Mouse (Mus musculus): ENCODE measurements around the gene Calm2. TPM values are rescaled to one million over a fixed set of nuclear protein-coding genes. Genes with fewer than 3 reads are reported as not detected.

The Calm2 gene
- polyA plus RNA-seq, 1 experiment, result 271 TPM

DNA sequence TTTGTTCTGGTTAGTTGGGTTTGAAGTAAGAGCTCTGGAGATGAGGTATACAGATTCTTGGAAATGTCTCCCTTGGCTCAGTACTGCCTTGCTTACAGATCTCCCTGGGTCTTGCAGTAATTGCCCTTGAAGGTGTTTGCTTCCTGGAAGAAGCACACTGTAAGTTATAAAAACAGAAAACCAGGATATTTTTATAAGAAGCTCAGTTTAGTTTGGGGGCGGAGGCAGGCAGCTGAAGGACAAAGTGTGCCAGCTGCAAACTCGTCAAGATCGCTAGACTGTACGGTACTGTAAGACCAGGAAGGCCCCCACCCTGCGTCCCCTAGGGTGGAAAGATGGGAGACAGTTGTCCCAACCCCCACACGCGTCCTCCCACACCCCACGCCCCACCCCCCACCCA is 28.6 kb upstream of the Calm2 start:
- Histone ChIP-seq H3K4me2 (ENCODE audit: low read depth) (no peak overlapping the region), H3ac (ENCODE audit: control insufficient read depth, insufficient read length) (no peak overlapping the region), H3K4me3 (no peak overlapping the region), H3K36me3 (ENCODE audit: control insufficient read depth, insufficient read depth) (no peaks in the 10 kb centered on the region), H3K79me2 (ENCODE audit: control insufficient read depth, insufficient read depth) (no peaks in the 10 kb centered on the region), H3K27me3 (ENCODE audit: control insufficient read depth, insufficient read depth, insufficient read length) (no peaks in the 10 kb centered on the region)
- TF ChIP-seq SRF (IDR thresholded peaks at IDR 0.05; ENCODE audit: control insufficient read depth, insufficient read length, low read depth), result no peak
- no peak for TF ChIP-seq USF1 (IDR thresholded peaks at IDR 0.05; ENCODE audit: low read depth)

DNA sequence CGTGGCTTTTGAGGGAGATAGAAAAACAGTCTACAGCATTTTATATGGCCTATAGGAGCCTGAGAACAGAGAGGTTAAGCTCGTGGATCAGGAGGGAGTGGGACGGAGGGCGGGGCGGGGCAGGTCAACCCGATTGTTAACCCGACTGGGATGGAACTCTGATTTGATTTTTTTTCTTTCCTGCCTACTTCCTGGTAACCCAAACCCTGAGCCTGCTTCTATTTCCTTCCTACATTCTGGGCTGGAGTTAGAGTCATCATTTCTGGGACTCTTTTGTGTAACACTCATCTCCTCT is 27.7 kb upstream of the Calm2 start:
- Histone ChIP-seq H3K4me2 (ENCODE audit: low read depth) (no peak overlapping the region), H3K79me2 (ENCODE audit: control insufficient read depth, insufficient read depth) (no peaks in the 10 kb centered on the region), H3K4me3 (no peak overlapping the region), H3K27me3 (ENCODE audit: control insufficient read depth, insufficient read depth, insufficient read length) (no peaks in the 10 kb centered on the region), H3ac (ENCODE audit: control insufficient read depth, insufficient read length) (no peak overlapping the region), H3K36me3 (ENCODE audit: control insufficient read depth, insufficient read depth) (no peaks in the 10 kb centered on the region)
- TF ChIP-seq E2F4 (IDR thresholded peaks at IDR 0.05; ENCODE audit: insufficient read depth) (no peak), USF1 (IDR thresholded peaks at IDR 0.05; ENCODE audit: low read depth) (no peak), REST (IDR thresholded peaks at IDR 0.05; ENCODE audit: insufficient read depth, insufficient read length) (no peak), CEBPB (IDR thresholded peaks at IDR 0.05; ENCODE audit: insufficient read depth, poor library complexity, severe bottlenecking) (no peak), TCF12 (IDR thresholded peaks at IDR 0.05; ENCODE audit: insufficient read depth, poor library complexity, severe bottlenecking) (no peak), MAX (IDR thresholded peaks at IDR 0.05; ENCODE audit: low read depth) (no peak), POLR2AphosphoS2 (IDR thresholded peaks at IDR 0.05; ENCODE audit: insufficient read length, low read depth) (no peak), MYOD1 (IDR thresholded peaks at IDR 0.05; ENCODE audit: control insufficient read depth in 1 of 3, insufficient read length in 2 of 3, low read depth in 2 of 3) (no peak), POLR2A (IDR thresholded peaks at IDR 0.05; ENCODE audit: insufficient read length, low read depth) (no peak), TCF3 (IDR thresholded peaks at IDR 0.05; ENCODE audit: insufficient read length, low read depth) (no peak)

DNA sequence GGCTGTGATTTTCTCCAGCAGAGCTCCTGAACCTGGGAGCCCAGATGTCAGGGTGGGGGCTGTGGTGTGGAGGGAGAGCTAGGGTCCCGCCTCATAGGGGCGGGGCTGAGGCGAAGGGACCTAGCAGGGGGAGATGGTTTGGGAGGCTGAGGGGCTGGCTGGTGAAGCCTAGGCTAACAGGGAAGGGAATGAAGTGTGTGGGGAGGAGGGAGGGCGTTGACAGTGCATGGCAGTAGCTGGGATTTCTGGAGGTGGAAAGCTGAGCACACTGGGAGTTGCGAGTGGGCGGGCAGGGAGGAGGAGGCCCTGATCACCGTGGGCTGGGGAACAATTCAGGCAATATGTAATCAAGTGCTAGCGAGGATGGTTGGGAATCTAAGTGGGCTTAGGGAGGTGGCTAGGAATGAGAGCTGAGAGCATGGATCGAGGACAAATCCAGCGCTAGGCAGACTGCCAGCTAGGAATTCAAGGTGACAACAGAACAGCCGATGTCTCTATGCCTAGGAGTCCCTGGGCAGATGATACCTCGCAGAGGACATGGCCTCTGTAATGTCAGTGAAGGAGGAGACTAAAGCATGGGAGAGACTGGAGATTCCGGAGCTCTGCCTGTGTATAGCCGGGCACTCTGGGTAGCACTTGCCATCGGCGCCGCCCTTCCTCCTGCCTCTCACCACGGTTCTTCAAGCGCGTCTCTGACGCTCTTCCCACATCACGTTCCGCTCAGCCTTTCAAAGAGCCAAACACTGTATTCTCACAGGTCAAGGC is 27.2 kb upstream of the Calm2 start:
- no peaks in the 10 kb centered on the region for H3K36me3 ChIP-seq (ENCODE audit: control insufficient read depth, insufficient read depth)
- H3ac ChIP-seq (ENCODE audit: control insufficient read depth, insufficient read length), result no peak overlapping the region
- no peak overlapping the region for H3K4me3 ChIP-seq
- H3K4me2 ChIP-seq (ENCODE audit: low read depth), result peak overlapping the region; percentile 24
- TF ChIP-seq TCF12 (IDR thresholded peaks at IDR 0.05; ENCODE audit: insufficient read depth, poor library complexity, severe bottlenecking), result no peak
- TF ChIP-seq REST (IDR thresholded peaks at IDR 0.05; ENCODE audit: insufficient read depth, insufficient read length), result no peak
- no peak for TF ChIP-seq MAX (IDR thresholded peaks at IDR 0.05; ENCODE audit: low read depth)
- TF ChIP-seq MYOD1 (IDR thresholded peaks at IDR 0.05; ENCODE audit: control insufficient read depth in 1 of 3, insufficient read length in 2 of 3, low read depth in 2 of 3), result no peak
- no peaks in the 10 kb centered on the region for H3K27me3 ChIP-seq (ENCODE audit: control insufficient read depth, insufficient read depth, insufficient read length)
- no peaks in the 10 kb centered on the region for H3K79me2 ChIP-seq (ENCODE audit: control insufficient read depth, insufficient read depth)

DNA sequence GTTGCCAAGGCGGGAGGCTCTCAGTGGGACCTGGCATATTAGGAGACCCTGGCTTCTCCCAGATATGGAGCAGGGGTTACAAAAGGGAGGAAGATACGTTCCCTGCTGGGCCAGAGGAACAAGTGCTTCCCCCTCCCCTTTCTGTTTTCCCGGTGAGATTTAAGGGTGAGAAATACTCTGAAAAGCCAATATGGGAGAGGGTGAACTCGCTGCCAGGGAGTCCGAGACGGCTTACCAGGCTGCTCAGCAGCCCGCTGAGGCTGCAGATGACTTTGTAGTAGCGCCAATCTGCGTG is 26.7 kb upstream of the Calm2 start:
- H3K36me3 ChIP-seq (ENCODE audit: control insufficient read depth, insufficient read depth), result no peaks in the 10 kb centered on the region
- H3K4me3 ChIP-seq, result no peak overlapping the region
- peak overlapping the region; percentile 24 for H3K4me2 ChIP-seq (ENCODE audit: low read depth)
- H3K79me2 ChIP-seq (ENCODE audit: control insufficient read depth, insufficient read depth), result no peaks in the 10 kb centered on the region
- H3ac ChIP-seq (ENCODE audit: control insufficient read depth, insufficient read length), result no peak overlapping the region
- H3K27me3 ChIP-seq (ENCODE audit: control insufficient read depth, insufficient read depth, insufficient read length), result no peaks in the 10 kb centered on the region
- TF ChIP-seq E2F4 (IDR thresholded peaks at IDR 0.05; ENCODE audit: insufficient read depth) (no peak), TCF3 (IDR thresholded peaks at IDR 0.05; ENCODE audit: insufficient read length, low read depth) (no peak), TCF12 (IDR thresholded peaks at IDR 0.05; ENCODE audit: insufficient read depth, poor library complexity, severe bottlenecking) (no peak), MYOG (IDR thresholded peaks at IDR 0.05; ENCODE audit: control insufficient read depth in 1 of 3, insufficient read depth in 1 of 3, insufficient read length in 2 of 3, low read depth in 2 of 3) (no peak), SRF (IDR thresholded peaks at IDR 0.05; ENCODE audit: control insufficient read depth, insufficient read length, low read depth) (no peak), POLR2A (IDR thresholded peaks at IDR 0.05; ENCODE audit: insufficient read length, low read depth) (no peak), MAX (IDR thresholded peaks at IDR 0.05; ENCODE audit: low read depth) (no peak)

DNA sequence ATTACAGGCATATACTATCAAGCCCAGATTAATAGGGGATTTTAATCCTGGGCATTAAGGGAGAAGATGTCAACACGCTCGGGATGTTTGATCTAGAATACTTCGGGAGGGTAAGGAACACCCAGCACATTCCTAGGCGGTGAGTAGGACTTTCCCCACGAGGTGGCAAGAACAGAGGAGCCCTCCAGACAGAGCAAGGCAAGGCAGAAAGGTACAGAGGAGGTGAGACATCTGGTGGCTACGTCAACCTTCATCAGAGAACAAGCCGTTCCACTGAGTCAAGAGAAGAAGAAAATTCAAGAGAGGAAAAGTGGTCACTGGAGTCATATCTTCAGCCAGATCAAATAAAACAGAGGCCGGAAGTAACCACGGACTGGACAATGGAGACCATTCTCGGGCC is 26.1 kb upstream of the Calm2 start:
- no peak for TF ChIP-seq REST (IDR thresholded peaks at IDR 0.05; ENCODE audit: insufficient read depth, insufficient read length)
- TF ChIP-seq POLR2A (IDR thresholded peaks at IDR 0.05; ENCODE audit: insufficient read length, low read depth), result no peak
- TF ChIP-seq TCF12 (IDR thresholded peaks at IDR 0.05; ENCODE audit: insufficient read depth, poor library complexity, severe bottlenecking), result no peak
- Histone ChIP-seq H3K79me2 (ENCODE audit: control insufficient read depth, insufficient read depth) (no peaks in the 10 kb centered on the region), H3K4me2 (ENCODE audit: low read depth) (no peak overlapping the region), H3K4me3 (no peak overlapping the region), H3ac (ENCODE audit: control insufficient read depth, insufficient read length) (no peak overlapping the region), H3K36me3 (ENCODE audit: control insufficient read depth, insufficient read depth) (no peaks in the 10 kb centered on the region), H3K27me3 (ENCODE audit: control insufficient read depth, insufficient read depth, insufficient read length) (no peaks in the 10 kb centered on the region)

DNA sequence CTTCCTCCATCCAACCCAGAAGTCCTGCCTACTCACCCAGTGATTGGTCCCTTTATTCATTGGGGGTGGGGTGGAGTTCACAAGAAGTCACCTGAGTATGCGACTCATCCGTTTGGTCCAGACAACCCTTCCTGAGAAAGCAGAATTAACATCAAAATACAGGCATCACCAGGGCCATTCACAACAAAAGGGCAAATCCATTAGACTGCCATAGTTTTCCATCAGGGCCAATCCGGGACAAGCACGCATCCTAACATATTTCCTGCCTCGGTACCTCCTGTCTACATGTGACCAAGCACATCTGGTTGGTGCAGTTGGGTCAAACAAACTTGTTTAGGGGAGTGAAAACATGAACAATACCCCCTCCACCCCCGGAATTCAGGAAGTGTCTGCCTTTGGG is 24.9 kb upstream of the Calm2 start:
- Histone ChIP-seq H3K4me3 (no peak overlapping the region), H3K79me2 (ENCODE audit: control insufficient read depth, insufficient read depth) (no peaks in the 10 kb centered on the region), H3K36me3 (ENCODE audit: control insufficient read depth, insufficient read depth) (no peaks in the 10 kb centered on the region), H3K4me2 (ENCODE audit: low read depth) (no peak overlapping the region), H3ac (ENCODE audit: control insufficient read depth, insufficient read length) (no peak overlapping the region), H3K27me3 (ENCODE audit: control insufficient read depth, insufficient read depth, insufficient read length) (no peaks in the 10 kb centered on the region)
- TF ChIP-seq MAX (IDR thresholded peaks at IDR 0.05; ENCODE audit: low read depth) (no peak), POLR2A (IDR thresholded peaks at IDR 0.05; ENCODE audit: insufficient read length, low read depth) (no peak), MYOD1 (IDR thresholded peaks at IDR 0.05; ENCODE audit: control insufficient read depth in 1 of 3, insufficient read length in 2 of 3, low read depth in 2 of 3) (no peak), TCF3 (IDR thresholded peaks at IDR 0.05; ENCODE audit: insufficient read length, low read depth) (no peak), E2F4 (IDR thresholded peaks at IDR 0.05; ENCODE audit: insufficient read depth) (no peak)
